Mouse (Mus musculus) liver, embryonic 14.5 days (tissue): ENCODE results near the gene Spop. TPM values are rescaled to one million over a fixed set of nuclear protein-coding genes. Genes with fewer than 3 reads are reported as not detected.
"Not testable (repeated sequence)": the region's sequence is repeated elsewhere in the genome, so short reads cannot be mapped to it uniquely, and the experiment has no call there.

ENCODE experiments used
- ATAC-seq: fragments of 200-750 bp; cut with Nextera tagmentation; 2 replicates; pipeline ENCODE4 v1.8.0; 2017; ENCODE audit warnings: moderate number of reproducible peaks, mild to moderate bottlenecking, moderate library complexity; ENCODE audit not compliant: insufficient read depth
- DNase-seq, 3 experiments: peaks; one replicate each; pipeline ENCODE4 v3.0.0-alpha.2; 2012 to 2013; ENCODE audit warnings: low read depth in 3 of 3, low spot score in 3 of 3
- H3K27ac ChIP-seq: fragments of 300-500 bp; sonication (generic); 2 replicates; pipeline ENCODE4 v1.5.1; 2014; ENCODE audit warnings: moderate library complexity, mild to moderate bottlenecking, control low read depth, inconsistent platforms
- H3K27me3 ChIP-seq: fragments of 300-500 bp; sonication (generic); 2 replicates; pipeline ENCODE4 v1.6.1; 2014; ENCODE audit warnings: mild to moderate bottlenecking, low read length, moderate library complexity; ENCODE audit not compliant: control insufficient read depth, insufficient read depth
- H3K36me3 ChIP-seq: fragments of 300-500 bp; sonication (generic); replicated peaks from 2 replicates; pipeline ENCODE4 v1.6.1; 2014; ENCODE audit warnings: low read depth; ENCODE audit not compliant: control insufficient read depth, insufficient read depth
- H3K4me1 ChIP-seq, 2 experiments: fragments of 200-500 bp in 1 of 2; fragments of 300-500 bp in 1 of 2; sonication (generic) in 1 of 2; replicated peaks; 2 replicates each; pipeline ENCODE4 v1.6.1; 2012 to 2014; ENCODE audit warnings: antibody characterized with exemption in 1 of 2, inconsistent platforms in 1 of 2, low read length in 1 of 2; ENCODE audit not compliant: control insufficient read depth in 2 of 2, insufficient read depth in 2 of 2
- H3K4me2 ChIP-seq: fragments of 300-500 bp; sonication (generic); 2 replicates; pipeline ENCODE4 v1.6.1; 2014; ENCODE audit warnings: low read depth, mild to moderate bottlenecking, control low read depth, moderate library complexity
- H3K4me3 ChIP-seq, 2 experiments: fragments of 200-500 bp in 1 of 2; fragments of 300-500 bp in 1 of 2; sonication (generic) in 1 of 2; 2 replicates each; pipeline ENCODE4 v1.5.1; 2012 to 2014; ENCODE audit warnings: low read depth in 2 of 2, low read length in 2 of 2, mild to moderate bottlenecking in 2 of 2, control low read depth in 1 of 2, inconsistent platforms in 1 of 2, moderate library complexity in 1 of 2; ENCODE audit not compliant: insufficient read depth in 1 of 2
- H3K9ac ChIP-seq: fragments of 300-500 bp; sonication (generic); replicated peaks from 2 replicates; pipeline ENCODE4 v1.6.1; 2014; ENCODE audit warnings: mild to moderate bottlenecking, control low read depth, moderate library complexity
- H3K9me3 ChIP-seq: fragments of 300-500 bp; sonication (generic); 2 replicates; pipeline ENCODE4 v1.6.1; 2016; ENCODE audit warnings: low read length, mixed read lengths; ENCODE audit not compliant: control insufficient read depth
- CTCF ChIP-seq: IDR thresholded peaks from 2 replicates; pipeline ENCODE4 v1.5.1; 2016; ENCODE audit warnings: antibody characterized with exemption, low read depth, control low read depth
- EP300 ChIP-seq: IDR thresholded peaks from 2 replicates; pipeline ENCODE4 v1.6.1; 2016; ENCODE audit warnings: antibody characterized with exemption, low read depth
- WGBS: fragments of 180-500 bp; shearing (Covaris S2); extraction: QIAGEN DNeasy Blood & Tissue Kit; methylation state at CpG from one replicate; pipeline ENCODE4 v1.1.7; 2014; ENCODE audit not compliant: insufficient replicate concordance; 5-methylcytosine and 5-hydroxymethylcytosine counted together
- polyA plus RNA-seq, 2 experiments: library from polyadenylated mRNA; depleted of rRNA in 1 of 2; stranded (reverse) in 1 of 2; unstranded in 1 of 2; fragments of >200 nt; fragmentation: Nextera tagmentation in 1 of 2; extraction: Ambion mirVana in 1 of 2; gene quantifications; 2 replicates each; pipeline versions ENCODE4 v1.2.1 to v1.2.3; 2012 to 2014

Spop gene
- polyA plus RNA-seq, 2 experiments, result 22.0 to 31.8 TPM

- Histone ChIP-seq H3K4me3 (no peak overlapping the region), H3K9ac (no peak overlapping the region), H3K36me3 (no peaks in the 10 kb centered on the region), H3K4me1 (no peaks in the 10 kb centered on the region), H3K27me3 (no peaks in the 10 kb centered on the region), H3K27ac (no peak overlapping the region), H3K4me2 (no peak overlapping the region), H3K9me3 (no peaks in the 10 kb centered on the region)
- WGBS, result 27% methylated on average over 4 of the region's 4 CpGs
- ATAC-seq, result no peak
- no peak for DNase-seq
- no peak for TF ChIP-seq CTCF
- TF ChIP-seq EP300, result no peak
Observed at GRCm38 (mm10) chr11:95500412-95500811, 86.5 kb downstream of the Spop start.

GRCm38 (mm10) chr11:95500836-95501235, 87.0 kb downstream of the Spop start:
- no peak for TF ChIP-seq CTCF
- TF ChIP-seq EP300, result no peak
- H3K27me3 ChIP-seq, result no peaks in the 10 kb centered on the region
- no peak overlapping the region for H3K27ac ChIP-seq
- no peaks in the 10 kb centered on the region for H3K4me1 ChIP-seq
- WGBS, result 53% methylated on average over 3 of the region's 3 CpGs
- H3K9me3 ChIP-seq, result no peaks in the 10 kb centered on the region
- H3K36me3 ChIP-seq, result no peaks in the 10 kb centered on the region
- no peak for ATAC-seq
- no peak overlapping the region for H3K4me3 ChIP-seq
- H3K9ac ChIP-seq, result no peak overlapping the region
- DNase-seq, result no peak
- no peak overlapping the region for H3K4me2 ChIP-seq

GRCm38 (mm10) chr11:95501826-95502225, 87.9 kb downstream of the Spop start:
- H3K4me3 ChIP-seq, H3K36me3 ChIP-seq, H3K9ac ChIP-seq, DNase-seq, H3K27me3 ChIP-seq, H3K27ac ChIP-seq, H3K9me3 ChIP-seq, H3K4me2 ChIP-seq, ATAC-seq, H3K4me1 ChIP-seq: not testable (repeated sequence)
- WGBS, result 57% methylated on average over 8 of the region's 8 CpGs

- no peak overlapping the region for H3K4me2 ChIP-seq
- H3K27ac ChIP-seq, result no peak overlapping the region
- H3K9me3 ChIP-seq, result no peaks in the 10 kb centered on the region
- no peaks in the 10 kb centered on the region for H3K36me3 ChIP-seq
- ATAC-seq (no peak), DNase-seq (no peak)
- no peak overlapping the region for H3K4me3 ChIP-seq
- 33% methylated on average over 10 of the region's 10 CpGs for WGBS
- no peak overlapping the region for H3K9ac ChIP-seq
- no peak for TF ChIP-seq EP300
- no peak for TF ChIP-seq CTCF
- no peaks in the 10 kb centered on the region for H3K27me3 ChIP-seq
- H3K4me1 ChIP-seq, result no peaks in the 10 kb centered on the region
Observed at GRCm38 (mm10) chr11:95503581-95504180, 89.8 kb downstream of the Spop start.

- H3K4me1 ChIP-seq, result no peaks in the 10 kb centered on the region
- H3K9ac ChIP-seq, result no peak overlapping the region
- H3K36me3 ChIP-seq, result no peaks in the 10 kb centered on the region
- no peak overlapping the region for H3K4me3 ChIP-seq
- H3K4me2 ChIP-seq, result no peak overlapping the region
- ATAC-seq (no peak), DNase-seq (no peak)
- no peak for TF ChIP-seq CTCF
- TF ChIP-seq EP300, result no peak
- H3K27ac ChIP-seq, result no peak overlapping the region
- 69% methylated on average over 6 of the region's 6 CpGs for WGBS
- H3K9me3 ChIP-seq, result no peaks in the 10 kb centered on the region
- no peaks in the 10 kb centered on the region for H3K27me3 ChIP-seq
Observed at GRCm38 (mm10) chr11:95504271-95504731, 90.4 kb downstream of the Spop start.
